Mouse (Mus musculus): ENCODE measurements around the gene Vmn1r193. TPM values are rescaled to one million over a fixed set of nuclear protein-coding genes. Genes with fewer than 3 reads are reported as not detected.

The Vmn1r193 gene
- total RNA-seq (2023; ENCODE audit: inconsistent age): not detected in 4 replicates

DNA sequence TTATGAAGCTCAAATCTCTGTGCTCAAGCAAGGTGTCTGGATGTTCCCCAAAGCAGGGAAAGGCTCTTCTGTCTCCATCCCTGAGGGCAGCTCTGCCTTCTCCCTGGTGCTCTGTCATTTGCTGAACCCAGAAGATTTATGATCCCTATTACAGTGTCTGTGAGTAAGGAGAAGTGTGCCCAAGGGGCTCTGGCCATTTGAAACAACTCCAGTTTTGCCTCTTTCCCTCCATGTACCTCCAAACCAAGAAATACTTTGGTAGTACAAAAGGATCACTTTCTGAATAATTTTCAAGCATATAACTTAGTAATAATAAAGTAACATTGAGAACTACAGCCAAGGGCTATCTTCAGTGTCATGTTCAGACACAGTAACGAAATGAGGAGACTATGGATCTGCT lies at the start of gene Vmn1r193:
Gene Vmn1r193 (minus strand): TSS at position 101 of the 400 bp plus-strand sequence.

GRCm38 (mm10) chr13:22270222-22270621 lies 47.3 kb upstream of the Vmn1r193 start, which contains the start of gene Vmn1r195:
Gene Vmn1r195 (plus strand): TSS chr13:22270522.

DNA sequence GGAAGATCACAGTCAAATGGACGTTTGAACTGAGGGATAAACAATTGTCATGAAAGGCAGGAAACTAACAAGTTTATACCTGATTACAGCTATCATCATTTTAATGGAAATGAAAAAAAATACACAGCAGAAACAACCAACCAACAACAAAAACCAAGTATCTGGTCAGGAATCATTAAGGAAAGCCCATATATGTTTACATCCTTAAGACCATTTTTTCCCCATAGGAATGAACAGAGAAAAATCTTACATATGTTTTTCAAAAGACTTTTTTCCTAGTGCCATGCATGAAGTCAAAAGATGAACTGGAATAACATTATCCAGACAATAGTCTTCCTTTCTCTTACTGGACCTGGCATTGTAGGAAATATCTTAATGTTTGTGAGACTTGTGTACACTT lies 21.0 kb upstream of the Vmn1r193 start, which contains the start of gene Vmn1r194:
Gene Vmn1r194 (plus strand): TSS at position 301 of the 400 bp plus-strand sequence.

DNA sequence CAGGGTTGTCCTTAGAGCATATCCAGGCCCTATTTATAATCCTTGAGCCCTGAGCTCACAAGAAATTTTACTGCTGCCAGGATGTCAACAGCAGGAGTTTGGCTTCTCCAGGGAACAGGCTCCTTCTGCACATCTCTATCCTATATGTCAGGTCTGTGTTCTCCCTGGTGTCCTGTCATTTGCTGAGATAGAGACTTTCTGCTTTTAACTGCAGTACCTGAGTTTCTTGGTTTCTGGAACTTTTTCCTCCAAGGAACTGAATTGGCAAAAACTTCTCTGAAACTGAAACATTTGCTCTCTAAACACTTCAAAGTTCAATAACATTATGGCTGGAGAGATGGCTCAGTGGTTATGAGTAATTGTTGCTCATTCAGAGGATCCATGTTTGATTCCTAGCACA lies 31.9 kb downstream of the Vmn1r193 start, which contains the start of gene Vmn1r192:
Gene Vmn1r192 (minus strand): TSS at position 101 of the 400 bp plus-strand sequence.

GRCm38 (mm10) chr13:22183869-22184268 lies 39.1 kb downstream of the Vmn1r193 start, which contains the start of gene Vmn1r191:
Gene Vmn1r191 (minus strand): TSS chr13:22183969.

Other genes with a start within 250 kb of the Vmn1r193 start
- gene Pom121l2, start 242.0 kb downstream of the Vmn1r193 start, total RNA-seq (2023; ENCODE audit: inconsistent age): not detected in 4 replicates
- gene Prss16, start 213.4 kb downstream of the Vmn1r193 start, total RNA-seq (2023; ENCODE audit: inconsistent age): 0.42 to 1.4 TPM (median 0.62 TPM) in 4 replicates
- 52.9 to 158 TPM (median 73.5 TPM) in 4 replicates for gene Hist1h2ah, start 187.6 kb downstream of the Vmn1r193 start, total RNA-seq (2023; ENCODE audit: inconsistent age)
- gene Hist1h2bk, start 187.3 kb downstream of the Vmn1r193 start, total RNA-seq (2023; ENCODE audit: inconsistent age): 59.7 to 88.4 TPM (median 71.1 TPM) in 4 replicates
- 102 to 154 TPM (median 106 TPM) in 4 replicates for gene Hist1h4i, start 181.8 kb downstream of the Vmn1r193 start, total RNA-seq (2023; ENCODE audit: inconsistent age)
- 71.8 to 120 TPM (median 87.9 TPM) in 4 replicates for gene Hist1h2ag, start 180.2 kb downstream of the Vmn1r193 start, total RNA-seq (2023; ENCODE audit: inconsistent age)
- gene Hist1h2bj, start 179.9 kb downstream of the Vmn1r193 start, total RNA-seq (2023; ENCODE audit: inconsistent age): 59.3 to 73.5 TPM (median 68.5 TPM) in 4 replicates
- gene Vmn1r188, start 138.7 kb downstream of the Vmn1r193 start, total RNA-seq (2023; ENCODE audit: inconsistent age): not detected in 4 replicates
- gene Vmn1r189, start 117.3 kb downstream of the Vmn1r193 start, total RNA-seq (2023; ENCODE audit: inconsistent age): not detected in 4 replicates
- not detected in 4 replicates for gene Vmn1r191, start 39.2 kb downstream of the Vmn1r193 start, total RNA-seq (2023; ENCODE audit: inconsistent age)
- gene Vmn1r192, start 32.0 kb downstream of the Vmn1r193 start, total RNA-seq (2023; ENCODE audit: inconsistent age): not detected in 4 replicates
- gene Vmn1r194, start 21.1 kb upstream of the Vmn1r193 start, total RNA-seq (2023; ENCODE audit: inconsistent age): not detected in 4 replicates
- gene Vmn1r195, start 47.4 kb upstream of the Vmn1r193 start, total RNA-seq (2023; ENCODE audit: inconsistent age): not detected in 4 replicates
- not detected in 4 replicates for gene Vmn1r196, start 66.8 kb upstream of the Vmn1r193 start, total RNA-seq (2023; ENCODE audit: inconsistent age)
- gene Vmn1r197, start 101.4 kb upstream of the Vmn1r193 start, total RNA-seq (2023; ENCODE audit: inconsistent age): not detected in 4 replicates
- gene Vmn1r198, start 127.2 kb upstream of the Vmn1r193 start, total RNA-seq (2023; ENCODE audit: inconsistent age): not detected in 4 replicates
- gene Vmn1r199, start 156.7 kb upstream of the Vmn1r193 start, total RNA-seq (2023; ENCODE audit: inconsistent age): not detected in 4 replicates
- gene Vmn1r200, start 167.2 kb upstream of the Vmn1r193 start, total RNA-seq (2023; ENCODE audit: inconsistent age): not detected in 4 replicates
- not detected in 4 replicates for gene Vmn1r201, start 248.8 kb upstream of the Vmn1r193 start, total RNA-seq (2023; ENCODE audit: inconsistent age)